In the genomic region with DNA sequence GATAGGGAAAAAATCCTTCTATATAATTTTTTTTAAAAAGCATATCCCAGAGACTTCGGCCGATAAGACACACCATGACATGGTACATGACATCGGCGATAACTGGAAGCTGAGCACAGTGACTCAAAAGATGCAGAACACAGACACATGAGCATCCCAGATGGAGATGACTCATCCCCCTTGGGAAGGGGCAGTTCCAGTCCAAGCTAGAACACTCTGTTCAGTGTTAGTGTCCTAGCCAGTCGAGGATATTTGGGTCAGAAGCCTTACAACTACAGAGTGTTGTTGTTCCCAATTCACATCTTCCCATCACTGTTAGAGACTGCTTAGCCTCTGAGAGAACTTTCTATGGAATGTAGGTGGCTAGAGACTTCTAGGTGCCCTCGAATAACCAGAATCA, we compare ENCODE assay signal across 15 mouse cellular contexts. TPM values are rescaled to one million over a fixed set of nuclear protein-coding genes. Genes with fewer than 3 reads are reported as not detected.
DNase-seq lines count a peak whose midpoint lies in the region; TF ChIP-seq lines count a peak whose summit lies in the region.
"Had no signal": no experiment of that assay in that cellular context is flagged by ENCODE, and none has a peak within 500 bp of the region (broad histone marks: within the 10 kb centered on the region; RNA-seq: fewer than 3 reads in every experiment).

No protein-coding gene starts in this region.

- intact Hi-C loops in gastrocnemius, adult 2 months (cut with DNase I): no loop called here

- H3K4me3 ChIP-seq in gastrocnemius, adult 2 months: no peak overlapping the region
- H3K4me3 ChIP-seq: embryonic facial prominence, embryonic 12.5 days; hindbrain, embryonic 12.5 days; liver, embryonic 13.5 days had no signal

- H3K27ac ChIP-seq in gastrocnemius, adult 2 months: peak overlapping the region; percentile 80
- H3K27ac ChIP-seq: embryonic facial prominence, embryonic 12.5 days; hindbrain, embryonic 12.5 days; liver, embryonic 13.5 days had no signal

- DNase-seq in cerebellum, postnatal 10 days: peak; percentile 8 to 9
- DNase-seq in cerebellum, postnatal 4 days (ENCODE audit: low spot score in 2 of 2): no peak
- DNase-seq in lung, postnatal 36 days: peak; percentile 54
- DNase-seq in lung, postnatal 10 days: no peak
- peak; percentile 89 for DNase-seq in gastrocnemius, adult 2 months
- DNase-seq in heart, postnatal 4 days: peak; percentile 69
- no peak for DNase-seq in B cell, adult 2 months
- no peak for DNase-seq in natural killer cell, adult 2 months (ENCODE audit: low spot score in 2 of 2)
- DNase-seq: cerebellum, adult 11 months; forebrain, postnatal 0 days; liver, embryonic 13.5 days; midbrain, embryonic 14.5 days had no signal

- TF ChIP-seq CTCF in gastrocnemius, adult 2 months (IDR thresholded peaks at IDR 0.05): no peak

RNA-seq across cellular contexts. Expression of a gene that starts 4.0 kb away (rescaled TPM):
- 10 to 100 TPM; 13.7 to 19.7 TPM for total RNA-seq in gastrocnemius, adult 2 months (2021)
- total RNA-seq in heart, postnatal 4 days (2021): 10 to 100 TPM; 42.7 to 43.7 TPM
- total RNA-seq: CH12.LX had no signal

Comparison
In these comparisons a context has a peak if more than half of its experiments do, and no peak if none do; other contexts are left out.
1. DNase-seq: peak in cerebellum, postnatal 10 days (2 of 2), lung, postnatal 36 days (single experiment), gastrocnemius, adult 2 months (single experiment) and heart, postnatal 4 days (single experiment); none in cerebellum, postnatal 4 days (0 of 2), lung, postnatal 10 days (single experiment), B cell, adult 2 months (0 of 2) and natural killer cell, adult 2 months (0 of 2).